Mouse (Mus musculus) cerebellum, postnatal 10 days (tissue): ENCODE measurements at regions not wholly inside any gene's neighbourhood (a gene's known extent, or its start where the extent isn't known, plus 50 kb on each side); places are given as distances from the start of the nearest gene placed in this dataset.
A peak's percentile ranks its signal among the peaks of the same experiment; 100 is the strongest.
"Not testable (repeated sequence)": the region's sequence is repeated elsewhere in the genome, so short reads cannot be mapped to it uniquely, and the experiment has no call there.

Source experiments
- DNase-seq, 2 experiments: peaks; one replicate each; pipeline ENCODE4 v3.0.0; 2021; ENCODE audit warnings: mixed read lengths in 2 of 2

DNA sequence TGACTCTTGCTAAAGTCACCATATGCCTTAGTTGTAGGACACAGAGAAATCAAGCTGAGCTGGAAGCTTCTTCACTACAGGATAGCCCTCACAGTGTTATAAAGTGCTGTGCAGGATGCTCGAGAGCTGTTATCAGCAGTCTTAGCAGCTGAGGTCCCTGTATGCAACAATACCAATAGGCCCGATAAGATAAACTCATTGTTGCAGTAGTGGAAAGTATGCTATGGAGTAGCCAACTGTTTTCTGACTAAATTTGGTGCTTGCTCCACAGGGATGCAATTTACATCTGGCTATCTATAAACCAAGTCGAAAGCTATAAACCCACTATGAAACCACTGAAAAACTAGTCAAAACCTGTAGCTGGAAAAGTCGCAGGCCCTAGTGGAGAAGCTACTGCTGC, 715.3 kb upstream of the Diaph2 start:
- DNase-seq, result no peak

DNA sequence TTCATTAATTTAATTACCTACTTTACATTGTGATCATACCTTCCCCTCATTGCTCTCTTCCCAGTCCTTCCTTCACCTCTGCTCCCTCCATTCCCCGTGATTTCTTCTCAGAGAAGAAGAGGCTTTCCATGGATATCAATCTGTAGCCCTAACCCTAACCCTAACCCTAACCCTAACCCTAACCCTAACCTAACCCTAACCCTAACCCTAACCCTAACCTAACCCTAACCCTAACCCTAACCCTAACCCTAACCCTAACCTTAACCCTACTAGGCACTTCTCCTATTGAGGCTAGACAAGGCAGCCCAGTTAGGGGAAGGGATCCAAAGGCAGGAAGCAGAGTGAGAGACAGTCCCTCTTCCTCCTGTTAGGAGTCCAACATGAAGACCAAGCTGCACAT, 693.1 kb upstream of the Diaph2 start:
- not testable (repeated sequence) for DNase-seq

DNA sequence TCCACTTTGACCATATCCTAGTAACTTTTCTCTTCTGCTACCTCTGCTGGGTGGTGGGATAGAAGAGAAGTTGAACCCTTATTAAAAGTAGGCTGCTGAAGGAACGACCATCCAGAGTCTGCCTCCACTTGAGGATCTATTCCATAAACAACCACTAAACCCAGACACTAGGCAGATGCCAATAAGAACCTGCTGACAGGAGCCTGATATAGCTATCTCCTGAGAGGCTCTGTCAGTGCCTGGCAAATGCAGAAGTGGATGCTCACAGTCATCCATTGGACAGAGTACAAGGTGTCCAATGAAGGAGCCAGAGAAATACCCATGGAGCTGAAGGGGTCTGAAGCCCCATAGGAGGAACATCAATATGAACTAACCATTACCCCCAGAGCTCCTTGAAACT, 653.7 kb upstream of the Diaph2 start:
- DNase-seq, result not testable (repeated sequence)

DNA sequence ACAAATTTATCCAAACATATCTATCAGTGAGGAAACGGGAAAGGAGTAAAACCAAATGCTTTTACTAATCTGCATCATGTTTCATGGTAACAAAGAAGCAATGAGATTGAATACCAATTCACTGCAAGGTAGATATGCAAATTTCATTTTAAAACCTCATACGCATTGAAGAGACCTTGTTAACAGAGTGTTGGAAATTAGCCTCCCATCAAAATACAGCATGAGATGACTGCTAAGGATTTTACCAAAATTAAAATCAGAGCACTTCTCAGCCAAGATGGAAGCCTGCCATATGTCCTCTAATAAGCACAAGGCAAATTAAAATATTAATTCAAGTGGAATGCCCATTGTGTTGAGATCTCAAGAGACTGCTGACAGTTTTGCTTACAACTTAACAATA, 651.2 kb upstream of the Diaph2 start:
- DNase-seq, result peak; percentile 4 to 15

DNA sequence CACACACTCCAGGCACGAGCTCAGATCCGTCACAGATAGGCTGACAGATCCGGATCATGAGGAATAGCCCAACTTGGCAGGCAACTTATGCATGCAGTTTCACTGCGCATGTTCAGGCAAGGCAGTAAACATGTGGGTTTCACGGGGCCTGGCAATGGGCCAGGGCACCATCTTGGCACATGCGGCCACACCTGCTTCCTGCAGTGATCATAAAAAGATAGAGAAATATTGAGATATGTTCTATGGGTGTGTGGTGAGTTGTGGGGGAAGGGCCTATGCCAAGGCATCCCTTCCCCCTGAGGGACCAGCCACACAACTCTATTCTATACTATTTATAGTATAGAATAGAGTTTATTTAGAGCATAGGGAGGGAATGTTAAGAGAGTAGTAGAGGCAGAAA, 647.3 kb upstream of the Diaph2 start:
- DNase-seq, result peak; percentile 27 to 29

DNA sequence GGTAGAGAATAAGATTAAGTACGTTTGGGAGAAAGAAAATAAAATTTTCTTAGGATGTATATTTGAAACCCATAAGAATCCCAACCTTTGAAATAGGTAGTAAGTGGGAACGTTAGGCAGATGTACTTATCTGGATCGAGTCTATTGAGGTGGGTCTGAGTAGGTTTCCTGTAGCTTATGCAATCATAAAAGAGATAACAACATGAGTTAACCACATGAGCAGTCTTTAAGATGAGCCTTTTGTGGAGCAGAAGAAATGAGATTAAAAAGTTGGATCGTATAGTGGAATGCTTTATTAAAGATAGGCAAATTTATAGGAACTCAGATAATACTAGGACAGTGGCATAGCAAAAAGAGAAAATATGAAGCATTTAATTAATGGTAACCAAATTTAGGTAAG, 646.3 kb upstream of the Diaph2 start:
- no peak for DNase-seq
